Mouse (Mus musculus): ENCODE measurements around the gene Dgkq. TPM values are rescaled to one million over a fixed set of nuclear protein-coding genes. Genes with fewer than 3 reads are reported as not detected.

Dgkq gene
- polyA plus RNA-seq, 1 experiment, result 21.0 TPM

GRCm38 (mm10) chr5:108708981-108709731 is 39.7 kb upstream of the Dgkq start:
- no peak overlapping the region for H3K4me3 ChIP-seq (ENCODE audit: extremely low read depth, insufficient read depth, insufficient read length)
- no peaks in the 10 kb centered on the region for H3K27me3 ChIP-seq (ENCODE audit: control insufficient read depth, insufficient read depth, low read length)
- TF ChIP-seq POLR2A (IDR thresholded peaks at IDR 0.05; ENCODE audit: low read depth, low read length), result no peak
- no peak for DNase-seq (ENCODE audit: low read depth in 1 of 2, low spot score in 2 of 2)
- WGBS, result 75% methylated on average over 6 of the region's 6 CpGs
- no peaks in the 10 kb centered on the region for H3K36me3 ChIP-seq (ENCODE audit: control insufficient read depth, insufficient read depth, low read length)
- no peaks in the 10 kb centered on the region for H3K4me1 ChIP-seq (ENCODE audit: control insufficient read depth, insufficient read depth, insufficient read length)
- no peak overlapping the region for H3K27ac ChIP-seq (ENCODE audit: insufficient read depth, low read length)

- Histone ChIP-seq H3K36me3 (ENCODE audit: control insufficient read depth, insufficient read depth, low read length) (no peaks in the 10 kb centered on the region), H3K4me3 (ENCODE audit: extremely low read depth, insufficient read depth, insufficient read length) (no peak overlapping the region), H3K27me3 (ENCODE audit: control insufficient read depth, insufficient read depth, low read length) (no peaks in the 10 kb centered on the region), H3K4me1 (ENCODE audit: control insufficient read depth, insufficient read depth, insufficient read length) (no peaks in the 10 kb centered on the region), H3K27ac (ENCODE audit: insufficient read depth, low read length) (no peak overlapping the region)
- DNase-seq (ENCODE audit: low read depth in 1 of 2, low spot score in 2 of 2), result no peak
- WGBS, result 81% methylated on average over 1 of the region's 1 CpGs
- TF ChIP-seq CTCF (IDR thresholded peaks at IDR 0.05; ENCODE audit: extremely low read depth, insufficient read depth, insufficient read length, insufficient replicate concordance) (no peak), POLR2A (IDR thresholded peaks at IDR 0.05; ENCODE audit: low read depth, low read length) (no peak)
Observed at GRCm38 (mm10) chr5:108708419-108708818, 38.9 kb upstream of the Dgkq start.

- no peaks in the 10 kb centered on the region for H3K27me3 ChIP-seq (ENCODE audit: control insufficient read depth, insufficient read depth, low read length)
- no peak overlapping the region for H3K4me3 ChIP-seq (ENCODE audit: extremely low read depth, insufficient read depth, insufficient read length)
- DNase-seq (ENCODE audit: low read depth in 1 of 2, low spot score in 2 of 2), result no peak
- no peaks in the 10 kb centered on the region for H3K4me1 ChIP-seq (ENCODE audit: control insufficient read depth, insufficient read depth, insufficient read length)
- no peaks in the 10 kb centered on the region for H3K36me3 ChIP-seq (ENCODE audit: control insufficient read depth, insufficient read depth, low read length)
- H3K27ac ChIP-seq (ENCODE audit: insufficient read depth, low read length), result no peak overlapping the region
- 56% methylated on average over 2 of the region's 2 CpGs for WGBS
- no peak for TF ChIP-seq POLR2A (IDR thresholded peaks at IDR 0.05; ENCODE audit: low read depth, low read length)
- TF ChIP-seq CTCF (IDR thresholded peaks at IDR 0.05; ENCODE audit: extremely low read depth, insufficient read depth, insufficient read length, insufficient replicate concordance), result no peak
Observed at GRCm38 (mm10) chr5:108707758-108708157, 38.3 kb upstream of the Dgkq start.

GRCm38 (mm10) chr5:108703754-108704626 is 34.5 kb upstream of the Dgkq start:
- no peaks in the 10 kb centered on the region for H3K36me3 ChIP-seq (ENCODE audit: control insufficient read depth, insufficient read depth, low read length)
- 88% methylated on average over 12 of the region's 12 CpGs for WGBS
- H3K27ac ChIP-seq (ENCODE audit: insufficient read depth, low read length), result no peak overlapping the region
- TF ChIP-seq POLR2A (IDR thresholded peaks at IDR 0.05; ENCODE audit: low read depth, low read length) (no peak), CTCF (IDR thresholded peaks at IDR 0.05; ENCODE audit: extremely low read depth, insufficient read depth, insufficient read length, insufficient replicate concordance) (no peak)
- H3K4me3 ChIP-seq (ENCODE audit: extremely low read depth, insufficient read depth, insufficient read length), result no peak overlapping the region
- no peak for DNase-seq (ENCODE audit: low read depth in 1 of 2, low spot score in 2 of 2)
- H3K27me3 ChIP-seq (ENCODE audit: control insufficient read depth, insufficient read depth, low read length), result no peaks in the 10 kb centered on the region
- H3K4me1 ChIP-seq (ENCODE audit: control insufficient read depth, insufficient read depth, insufficient read length), result no peaks in the 10 kb centered on the region

GRCm38 (mm10) chr5:108701341-108702021 is 32.0 kb upstream of the Dgkq start:
- H3K4me1 ChIP-seq (ENCODE audit: control insufficient read depth, insufficient read depth, insufficient read length), result no peaks in the 10 kb centered on the region
- H3K36me3 ChIP-seq (ENCODE audit: control insufficient read depth, insufficient read depth, low read length), result no peaks in the 10 kb centered on the region
- H3K27me3 ChIP-seq (ENCODE audit: control insufficient read depth, insufficient read depth, low read length), result no peaks in the 10 kb centered on the region
- no peak for DNase-seq (ENCODE audit: low read depth in 1 of 2, low spot score in 2 of 2)
- no peak overlapping the region for H3K4me3 ChIP-seq (ENCODE audit: extremely low read depth, insufficient read depth, insufficient read length)
- TF ChIP-seq CTCF (IDR thresholded peaks at IDR 0.05; ENCODE audit: extremely low read depth, insufficient read depth, insufficient read length, insufficient replicate concordance) (no peak), POLR2A (IDR thresholded peaks at IDR 0.05; ENCODE audit: low read depth, low read length) (no peak)
- WGBS, result 89% methylated on average over 10 of the region's 10 CpGs
- no peak overlapping the region for H3K27ac ChIP-seq (ENCODE audit: insufficient read depth, low read length)

GRCm38 (mm10) chr5:108700346-108700745 is 30.9 kb upstream of the Dgkq start:
- no peak for DNase-seq (ENCODE audit: low read depth in 1 of 2, low spot score in 2 of 2)
- WGBS, result 88% methylated on average over 3 of the region's 3 CpGs
- no peaks in the 10 kb centered on the region for H3K27me3 ChIP-seq (ENCODE audit: control insufficient read depth, insufficient read depth, low read length)
- no peak overlapping the region for H3K4me3 ChIP-seq (ENCODE audit: extremely low read depth, insufficient read depth, insufficient read length)
- H3K27ac ChIP-seq (ENCODE audit: insufficient read depth, low read length), result no peak overlapping the region
- TF ChIP-seq CTCF (IDR thresholded peaks at IDR 0.05; ENCODE audit: extremely low read depth, insufficient read depth, insufficient read length, insufficient replicate concordance) (no peak), POLR2A (IDR thresholded peaks at IDR 0.05; ENCODE audit: low read depth, low read length) (no peak)
- no peaks in the 10 kb centered on the region for H3K36me3 ChIP-seq (ENCODE audit: control insufficient read depth, insufficient read depth, low read length)
- no peaks in the 10 kb centered on the region for H3K4me1 ChIP-seq (ENCODE audit: control insufficient read depth, insufficient read depth, insufficient read length)

All from spleen, adult 2 months (tissue).